Mouse (Mus musculus) kidney, postnatal 14 days (tissue): ENCODE results near the gene Ncmap.

Experiments
- DNase-seq: peaks from one replicate; pipeline ENCODE4 v3.0.0; 2022; ENCODE audit warnings: mixed read lengths

Ncmap gene

GRCm38 (mm10) chr4:135336023-135336357 lies 62.0 kb downstream of the Ncmap start:
- DNase-seq, result no peak

GRCm38 (mm10) chr4:135335327-135336022 lies 62.6 kb downstream of the Ncmap start:
- DNase-seq, result peak; percentile 53

GRCm38 (mm10) chr4:135326469-135326868 lies 71.6 kb downstream of the Ncmap start:
- no peak for DNase-seq

- no peak for DNase-seq
Observed at GRCm38 (mm10) chr4:135326046-135326445, 72.0 kb downstream of the Ncmap start.

GRCm38 (mm10) chr4:135323021-135323420 lies 75.0 kb downstream of the Ncmap start:
- DNase-seq, result no peak
